Mouse (Mus musculus): ENCODE data around the gene Bicc1. TPM values are rescaled to one million over a fixed set of nuclear protein-coding genes. Genes with fewer than 3 reads are reported as not detected.

The Bicc1 gene
- total RNA-seq, 2 experiments from 2014 or later = 47.5 to 57.5 TPM

GRCm38 (mm10) chr10:71160449-71160848 is 949 bp upstream of the Bicc1 start:
- no peak for DNase-seq (ENCODE audit: low spot score in 2 of 2)

GRCm38 (mm10) chr10:71158940-71159675 is 392 bp downstream of the Bicc1 start:
- peak; percentile 54 to 74 for DNase-seq (ENCODE audit: low spot score in 2 of 2)

GRCm38 (mm10) chr10:71156569-71156968 is 2.9 kb downstream of the Bicc1 start:
- DNase-seq (ENCODE audit: low spot score in 2 of 2) = no peak

- DNase-seq (ENCODE audit: low spot score in 2 of 2) = no peak
Measured at GRCm38 (mm10) chr10:71153610-71154009, 5.9 kb downstream of the Bicc1 start.

GRCm38 (mm10) chr10:71153138-71153537 is 6.4 kb downstream of the Bicc1 start:
- no peak for DNase-seq (ENCODE audit: low spot score in 2 of 2)

- DNase-seq (ENCODE audit: low spot score in 2 of 2) = no peak
Measured at GRCm38 (mm10) chr10:71150486-71150885, 9.0 kb downstream of the Bicc1 start.

GRCm38 (mm10) chr10:71148951-71149603 is 10.4 kb downstream of the Bicc1 start:
- DNase-seq (ENCODE audit: low spot score in 2 of 2) = no peak

GRCm38 (mm10) chr10:71148226-71148625 is 11.3 kb downstream of the Bicc1 start:
- DNase-seq (ENCODE audit: low spot score in 2 of 2) = no peak

GRCm38 (mm10) chr10:71146681-71147615 is 12.6 kb downstream of the Bicc1 start:
- no peak for DNase-seq (ENCODE audit: low spot score in 2 of 2)

GRCm38 (mm10) chr10:71145801-71146200 is 13.7 kb downstream of the Bicc1 start:
- no peak for DNase-seq (ENCODE audit: low spot score in 2 of 2)

GRCm38 (mm10) chr10:71144191-71144590 is 15.3 kb downstream of the Bicc1 start:
- no peak for DNase-seq (ENCODE audit: low spot score in 2 of 2)

GRCm38 (mm10) chr10:71142568-71142967 is 16.9 kb downstream of the Bicc1 start:
- no peak for DNase-seq (ENCODE audit: low spot score in 2 of 2)

- no peak for DNase-seq (ENCODE audit: low spot score in 2 of 2)
Measured at GRCm38 (mm10) chr10:71140281-71140845, 19.1 kb downstream of the Bicc1 start.

GRCm38 (mm10) chr10:71138852-71139197 is 20.7 kb downstream of the Bicc1 start:
- DNase-seq (ENCODE audit: low spot score in 2 of 2) = no peak

- DNase-seq (ENCODE audit: low spot score in 2 of 2) = no peak
Measured at GRCm38 (mm10) chr10:71138132-71138851, 21.2 kb downstream of the Bicc1 start.

GRCm38 (mm10) chr10:71137606-71138005 is 21.9 kb downstream of the Bicc1 start:
- no peak for DNase-seq (ENCODE audit: low spot score in 2 of 2)

GRCm38 (mm10) chr10:71131333-71131732 is 28.2 kb downstream of the Bicc1 start:
- no peak for DNase-seq (ENCODE audit: low spot score in 2 of 2)

GRCm38 (mm10) chr10:71130261-71130660 is 29.2 kb downstream of the Bicc1 start:
- DNase-seq (ENCODE audit: low spot score in 2 of 2) = no peak

- DNase-seq (ENCODE audit: low spot score in 2 of 2) = no peak
Measured at GRCm38 (mm10) chr10:71127951-71128331, 31.6 kb downstream of the Bicc1 start.

GRCm38 (mm10) chr10:71127278-71127950 is 32.1 kb downstream of the Bicc1 start:
- no peak for DNase-seq (ENCODE audit: low spot score in 2 of 2)

All from gastrocnemius, postnatal 4 days (tissue).